Mouse (Mus musculus) olfactory bulb, adult 2 months (tissue): Measurements from ENCODE around the gene Rbm45.

Experiments
- CTCF ChIP-seq: fragments of 200-500 bp; IDR thresholded peaks from 2 replicates; pipeline ENCODE4 v1.5.1; 2012; ENCODE audit warnings: low read depth, mild to moderate bottlenecking, low read length, moderate library complexity; ENCODE audit not compliant: insufficient read depth
- POLR2A ChIP-seq: fragments of 200-500 bp; IDR thresholded peaks from 2 replicates; pipeline ENCODE4 v1.6.1; 2012; ENCODE audit warnings: mild to moderate bottlenecking, low read depth, low read length, moderate library complexity; ENCODE audit not compliant: insufficient read depth

DNA sequence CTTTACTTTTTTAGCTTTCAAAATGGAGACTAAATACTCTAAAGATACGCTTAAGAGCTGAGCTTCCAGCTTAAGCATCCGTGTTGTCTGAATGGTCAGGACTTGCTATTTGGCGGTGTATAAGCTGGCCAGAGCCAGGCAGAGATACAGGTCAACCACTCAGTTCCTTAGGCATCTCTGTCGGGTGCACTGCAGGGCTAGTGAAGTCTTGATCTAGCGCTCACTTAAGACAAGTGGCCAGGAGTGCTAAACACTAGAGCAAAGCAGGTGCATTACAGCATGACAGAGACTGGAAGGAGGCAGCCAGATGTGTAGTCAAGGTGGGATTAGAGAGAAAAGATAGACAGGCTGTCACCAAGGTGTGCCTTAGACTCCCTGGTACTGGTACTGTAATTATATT lies 39.7 kb upstream of the Rbm45 start:
- TF ChIP-seq CTCF (no peak), POLR2A (no peak)
